Mouse (Mus musculus): ENCODE data around the gene Fam199x.

Gene Fam199x
- long read RNA-seq, experiment 1, full-length matches to known transcripts: 1 of 1 reads
- long read RNA-seq, experiment 1, partial matches to known transcripts: 0 of 1 reads
- long read RNA-seq, experiment 1, other reads (novel, unspliced or antisense): 0 of 1 reads
- long read RNA-seq, experiment 2, partial matches to known transcripts: 1 of 2 reads
- long read RNA-seq, experiment 2, other reads (novel, unspliced or antisense): 1 of 2 reads

DNA sequence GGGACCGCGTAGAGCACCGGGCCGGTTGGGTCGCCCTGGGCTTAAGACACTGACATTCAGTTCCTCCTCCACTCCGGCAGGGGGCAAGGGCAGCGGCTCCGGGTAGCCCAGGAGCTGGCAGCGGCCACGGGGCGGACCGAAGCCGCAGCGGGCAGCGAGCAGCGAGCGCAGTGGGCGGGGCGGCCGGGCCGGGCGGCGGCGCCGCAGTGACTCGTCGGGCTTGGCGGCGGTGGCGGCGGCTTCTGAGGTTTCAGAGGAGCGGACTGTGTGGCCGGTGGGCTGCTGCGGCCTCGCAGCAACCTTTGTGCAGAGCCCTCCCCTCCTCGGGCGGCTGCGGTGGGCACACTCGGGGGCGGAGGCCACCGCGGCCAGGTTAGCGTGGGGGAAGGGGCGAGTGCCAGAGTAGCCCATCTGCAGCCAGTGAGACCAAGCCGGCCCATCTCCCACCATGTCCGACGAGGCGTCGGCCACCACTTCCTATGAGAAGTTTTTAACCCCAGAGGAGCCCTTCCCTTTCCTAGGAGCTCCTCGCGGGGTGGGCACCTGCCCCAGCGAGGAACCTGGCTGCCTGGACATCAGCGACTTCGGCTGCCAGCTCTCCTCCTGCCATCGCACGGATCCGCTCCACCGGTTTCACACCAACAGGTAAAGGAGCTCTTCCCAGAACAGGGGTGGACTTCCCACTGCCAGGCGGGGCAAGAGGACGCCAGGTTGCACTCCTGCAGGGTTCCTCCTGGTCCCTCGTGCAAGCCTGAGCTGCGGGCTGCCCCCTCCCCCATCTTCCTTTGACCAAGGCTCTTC, at the start of gene Fam199x:
Gene Fam199x, plus strand, starts transcription at position 170 of the 801 bp plus-strand sequence.
- intact Hi-C loops (cut with DNase I): no loop called here

DNA sequence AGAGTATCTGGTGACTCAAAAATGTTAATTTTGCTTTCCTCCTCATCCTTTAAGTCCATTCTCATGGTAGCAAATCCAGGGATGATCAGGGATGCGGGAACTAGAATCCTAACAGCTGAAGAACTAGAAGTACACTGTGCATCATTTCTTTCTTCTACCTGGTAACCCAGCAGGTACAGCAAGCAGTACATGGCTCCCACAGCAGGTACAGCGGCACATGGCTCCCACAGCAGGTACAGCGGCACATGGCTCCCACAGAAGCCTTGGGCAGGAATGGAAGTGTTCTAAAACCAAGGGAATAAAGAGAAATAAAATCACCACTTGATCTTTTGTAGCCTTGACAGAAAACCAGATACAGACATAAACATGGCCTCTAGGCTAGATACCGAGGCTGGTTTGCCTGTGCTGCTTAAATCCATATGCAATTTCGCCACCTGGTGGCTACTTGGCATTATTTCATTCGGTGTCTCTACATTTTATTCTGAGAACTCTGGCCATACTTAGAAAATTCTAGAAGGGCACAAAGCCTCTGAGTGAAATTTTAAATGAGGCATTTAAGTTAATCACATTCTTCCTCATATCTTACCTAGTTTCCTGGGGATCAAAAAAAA, 34.2 kb upstream of the Fam199x start:
- intact Hi-C loops (cut with DNase I): loop anchor here (5.0 kb wide), 2 partner anchors 118 to 273 kb away; partner anchors contain the start of gene Morf4l2

DNA sequence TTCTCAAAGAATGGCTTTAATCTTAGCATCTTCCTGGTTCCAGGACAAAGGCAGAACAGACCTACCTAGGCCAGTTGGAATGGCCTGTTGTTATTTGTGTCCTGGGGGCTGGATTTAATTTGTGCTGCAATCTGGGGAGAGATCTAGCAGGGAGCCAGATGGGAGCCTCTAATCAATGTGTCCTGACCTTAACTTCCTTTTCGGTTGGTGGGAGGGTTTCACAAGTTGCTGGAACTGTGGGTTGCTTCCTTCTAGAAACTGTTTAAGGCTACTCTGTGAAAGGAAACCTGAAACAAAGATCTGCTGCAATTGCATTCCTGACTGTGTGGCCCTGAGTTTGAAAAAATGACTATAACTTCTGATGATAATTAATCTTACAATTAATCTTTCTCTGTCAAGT, 31.7 kb upstream of the Fam199x start:
- intact Hi-C loops (cut with DNase I): loop anchor here (5.0 kb wide), 2 partner anchors 120 to 275 kb away; partner anchors contain the start of gene Morf4l2

DNA sequence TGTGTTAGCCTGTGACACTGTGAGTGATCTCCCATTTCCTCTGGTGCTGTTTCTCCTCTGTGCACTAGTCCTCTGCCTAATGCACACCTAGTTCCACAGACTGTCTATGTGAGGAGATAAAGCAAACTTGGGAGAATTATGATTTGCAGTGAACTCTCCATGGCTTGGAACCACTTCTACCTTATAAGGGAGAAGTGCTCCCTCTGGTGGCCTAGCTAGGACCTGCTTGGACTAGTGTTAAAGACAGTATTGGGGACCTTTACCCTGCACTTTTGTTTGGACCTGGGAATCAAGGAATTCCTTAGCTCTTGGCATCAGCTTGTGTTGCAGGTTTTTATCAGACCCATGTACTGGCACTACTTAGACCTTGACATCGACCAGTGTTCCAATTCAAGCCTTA, 30.1 kb upstream of the Fam199x start:
- intact Hi-C loops (cut with DNase I): loop anchor here (5.0 kb wide), 2 partner anchors 122 to 277 kb away; partner anchors contain the start of gene Morf4l2

DNA sequence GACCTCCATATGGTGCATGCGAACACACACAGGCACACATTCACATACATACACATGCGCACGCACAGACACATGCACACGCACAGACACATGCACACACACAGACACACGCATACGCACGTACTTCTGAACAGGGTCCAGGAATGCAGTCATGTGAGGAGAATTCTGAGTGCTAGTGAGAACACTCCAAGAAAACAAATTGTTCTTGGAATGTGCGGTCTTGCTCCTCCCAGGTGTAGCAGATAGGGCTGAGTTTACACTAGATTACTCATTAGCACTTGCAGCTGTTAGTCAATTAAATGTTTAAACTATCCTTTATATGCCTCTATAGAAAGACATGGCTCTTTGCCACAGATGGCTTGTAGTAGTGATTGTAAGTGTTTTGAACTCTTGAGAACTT, 18.5 kb upstream of the Fam199x start:
- intact Hi-C loops (cut with DNase I): no loop called here

DNA sequence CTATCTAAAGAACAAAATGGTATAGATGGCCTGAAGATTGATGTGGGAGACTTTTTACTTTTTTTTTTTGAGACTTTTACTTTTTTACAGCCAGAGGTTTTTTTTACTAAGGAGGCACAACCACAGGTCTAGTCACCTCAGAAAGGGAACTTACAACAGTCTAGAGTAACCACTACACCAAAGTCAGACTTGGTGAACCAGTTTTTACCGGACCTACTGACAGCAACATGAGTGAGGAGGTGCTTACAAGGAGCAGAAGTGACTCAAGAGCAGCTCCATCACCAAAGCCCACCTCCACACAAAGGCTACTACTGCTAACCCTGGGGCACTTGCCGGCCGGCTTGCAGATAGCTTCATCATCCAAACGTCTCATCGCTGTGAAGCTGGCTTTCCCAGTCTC, 17.7 kb upstream of the Fam199x start:
- intact Hi-C loops (cut with DNase I): no loop called here

DNA sequence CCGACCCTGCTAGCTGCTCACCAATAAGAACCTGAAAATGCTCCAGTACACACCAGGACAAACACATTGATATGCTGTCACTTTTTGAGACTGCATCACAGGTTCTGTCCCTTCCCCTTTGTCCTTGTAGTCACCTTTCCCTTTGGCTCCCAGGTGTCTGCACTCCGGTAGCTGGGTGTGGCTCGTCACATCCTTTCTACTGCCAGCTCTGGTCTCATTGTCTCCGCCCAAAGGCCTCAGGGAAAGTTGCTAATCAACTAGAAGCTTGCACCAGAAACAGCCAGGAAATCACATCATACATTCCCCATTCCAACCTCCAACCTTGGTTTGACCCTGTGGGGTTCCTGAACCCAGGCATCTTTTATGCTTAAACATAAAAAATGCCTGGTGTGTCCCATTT, 15.1 kb upstream of the Fam199x start:
- intact Hi-C loops (cut with DNase I): no loop called here

DNA sequence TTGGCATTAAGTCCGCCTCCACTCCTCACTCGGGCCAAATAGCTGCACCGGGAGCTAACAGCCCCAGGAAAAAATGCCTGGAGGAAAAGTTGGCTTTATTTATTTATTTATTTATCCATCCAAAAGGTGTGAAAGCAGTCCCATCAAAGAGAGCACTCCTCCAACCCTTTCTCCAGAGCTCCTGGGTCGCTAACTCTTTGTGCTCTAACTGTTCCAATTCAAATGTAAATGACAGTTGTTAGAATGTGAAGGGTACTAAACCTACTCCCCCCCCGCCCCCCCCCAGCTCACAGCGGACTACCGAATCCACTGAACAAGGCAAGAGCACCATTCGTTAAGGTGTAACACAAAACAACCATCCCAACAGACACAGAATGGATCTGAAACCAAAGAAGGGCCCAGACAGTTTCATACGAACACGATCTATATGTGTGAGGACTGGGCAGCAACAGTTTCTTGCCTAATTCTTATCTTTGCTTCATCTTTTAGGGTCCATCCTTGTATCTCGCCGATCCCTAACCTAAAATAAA, 11.9 kb upstream of the Fam199x start:
- intact Hi-C loops (cut with DNase I): no loop called here

DNA sequence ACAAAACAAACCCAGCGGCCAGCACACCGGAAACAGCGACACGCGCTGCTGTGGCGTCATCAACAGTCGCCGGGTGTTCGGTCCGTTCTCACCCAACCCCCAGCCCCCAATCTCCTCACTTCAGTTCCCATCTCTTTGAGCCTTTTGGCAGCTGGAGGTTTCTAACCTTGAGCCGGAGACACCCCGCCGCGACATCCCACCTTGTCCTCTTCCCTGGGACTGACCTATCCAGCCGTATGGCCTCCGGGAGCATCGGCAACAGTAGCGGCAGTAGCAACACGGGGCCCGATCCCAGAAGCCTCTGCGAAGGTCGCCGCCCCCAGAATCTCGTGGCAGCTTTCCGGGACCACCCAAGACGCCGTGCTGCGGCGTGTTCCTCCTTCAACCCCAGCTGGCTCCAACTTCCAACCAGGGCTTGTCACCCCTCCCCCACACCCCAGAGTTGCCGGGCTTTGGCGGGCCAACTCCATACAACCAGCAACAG, 11.4 kb upstream of the Fam199x start, which contains the start of gene Slc25a53:
Gene Slc25a53, minus strand, starts transcription at position 303 of the 484 bp plus-strand sequence.
- intact Hi-C loops (cut with DNase I): no loop called here

DNA sequence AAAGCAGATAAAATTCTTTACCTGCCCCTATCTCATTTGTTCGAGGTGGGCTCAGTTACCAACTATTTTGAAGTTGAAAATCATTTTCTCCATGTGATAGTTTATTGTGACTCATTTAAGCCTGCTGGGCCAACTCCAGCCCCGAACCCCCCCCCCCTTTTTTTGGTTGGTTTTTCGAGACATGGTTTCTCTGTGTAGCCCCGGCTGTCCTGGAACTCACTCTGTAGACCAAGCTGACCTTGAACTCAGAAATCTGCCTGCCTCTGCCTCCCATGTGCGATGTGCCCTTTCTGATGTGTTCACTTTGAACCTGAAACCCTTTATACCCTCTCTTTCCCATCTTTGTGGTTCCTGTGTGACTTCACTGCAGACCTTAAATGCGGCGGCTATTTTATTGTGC, 10.9 kb upstream of the Fam199x start:
- intact Hi-C loops (cut with DNase I): no loop called here

DNA sequence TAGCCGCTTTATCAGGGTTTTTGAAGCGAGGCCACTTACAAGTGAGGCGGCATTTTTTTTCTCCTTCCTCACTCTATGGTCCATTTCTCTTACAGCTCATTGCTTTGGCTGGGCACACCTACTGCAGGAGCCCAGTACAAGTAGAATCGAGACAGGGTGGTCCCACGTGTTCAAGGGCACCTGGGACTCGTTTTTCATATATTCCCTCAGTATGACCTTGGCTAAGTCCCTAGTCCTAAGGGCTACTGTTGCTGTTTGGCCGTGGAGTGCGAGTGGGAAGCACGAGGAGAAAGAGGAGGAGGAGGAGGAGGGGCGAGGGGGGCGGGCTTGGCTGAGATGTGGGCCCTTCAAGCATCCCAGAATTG, 352 bp upstream of the Fam199x start:
- intact Hi-C loops (cut with DNase I): no loop called here

DNA sequence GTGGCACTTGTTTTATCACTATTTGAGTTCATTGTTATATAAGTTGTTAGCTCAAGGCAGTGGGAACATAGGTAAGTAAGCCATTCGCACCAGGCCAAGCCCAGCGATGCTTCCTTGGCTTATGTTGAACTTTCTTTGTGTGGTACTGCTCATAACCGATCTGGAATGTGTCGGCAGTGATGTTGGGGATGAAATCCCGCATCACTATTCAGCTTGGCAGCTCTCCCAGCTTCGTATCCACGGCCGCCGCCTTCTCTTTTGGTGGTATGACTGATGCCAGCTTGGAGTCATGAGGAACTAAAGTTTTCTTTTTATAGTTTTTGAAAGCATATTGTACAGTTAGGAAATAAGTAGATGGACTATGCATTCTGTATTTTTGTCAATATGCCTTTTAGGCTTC, 13.8 kb downstream of the Fam199x start:
- intact Hi-C loops (cut with DNase I): no loop called here

DNA sequence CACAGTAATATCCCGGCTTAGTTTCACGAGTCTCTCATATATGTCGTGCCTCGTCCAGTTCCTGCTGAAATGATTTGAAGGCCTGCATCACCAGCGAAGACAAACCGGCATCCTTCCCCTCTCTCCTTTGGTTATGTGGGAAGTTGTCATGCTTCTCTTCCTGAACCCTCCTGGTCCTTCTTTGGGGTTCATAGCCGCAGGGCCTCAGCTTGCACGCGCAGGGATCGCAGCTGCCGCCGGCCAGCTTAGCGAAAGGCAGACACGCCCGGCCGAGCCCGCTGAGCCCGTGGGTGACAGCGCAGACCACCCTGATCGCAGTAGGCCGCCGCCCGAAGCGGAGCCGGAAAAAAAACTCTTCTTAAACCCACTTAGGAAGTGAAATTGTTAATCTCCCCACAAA, 55.1 kb downstream of the Fam199x start:
- intact Hi-C loops (cut with DNase I): no loop called here

DNA sequence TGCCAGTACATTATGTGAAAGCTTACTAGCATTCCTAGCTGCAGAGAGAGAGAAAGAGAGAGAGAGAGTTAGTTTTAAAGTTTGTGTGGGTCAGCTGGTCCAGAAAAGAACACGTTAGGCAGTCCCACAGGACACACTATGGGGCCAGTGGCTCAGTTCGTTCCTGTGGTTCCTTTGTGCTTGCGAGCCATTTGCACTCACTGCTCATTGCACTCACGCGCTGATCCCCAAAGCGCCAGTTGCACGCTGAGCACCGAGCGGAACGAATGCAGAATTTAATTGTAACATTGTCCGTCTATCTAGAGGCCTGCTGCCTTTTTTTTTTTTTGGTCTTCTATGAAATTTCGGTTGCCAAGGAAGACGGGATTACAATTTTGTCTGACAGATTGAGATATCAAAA, 57.1 kb downstream of the Fam199x start:
- intact Hi-C loops (cut with DNase I): no loop called here

DNA sequence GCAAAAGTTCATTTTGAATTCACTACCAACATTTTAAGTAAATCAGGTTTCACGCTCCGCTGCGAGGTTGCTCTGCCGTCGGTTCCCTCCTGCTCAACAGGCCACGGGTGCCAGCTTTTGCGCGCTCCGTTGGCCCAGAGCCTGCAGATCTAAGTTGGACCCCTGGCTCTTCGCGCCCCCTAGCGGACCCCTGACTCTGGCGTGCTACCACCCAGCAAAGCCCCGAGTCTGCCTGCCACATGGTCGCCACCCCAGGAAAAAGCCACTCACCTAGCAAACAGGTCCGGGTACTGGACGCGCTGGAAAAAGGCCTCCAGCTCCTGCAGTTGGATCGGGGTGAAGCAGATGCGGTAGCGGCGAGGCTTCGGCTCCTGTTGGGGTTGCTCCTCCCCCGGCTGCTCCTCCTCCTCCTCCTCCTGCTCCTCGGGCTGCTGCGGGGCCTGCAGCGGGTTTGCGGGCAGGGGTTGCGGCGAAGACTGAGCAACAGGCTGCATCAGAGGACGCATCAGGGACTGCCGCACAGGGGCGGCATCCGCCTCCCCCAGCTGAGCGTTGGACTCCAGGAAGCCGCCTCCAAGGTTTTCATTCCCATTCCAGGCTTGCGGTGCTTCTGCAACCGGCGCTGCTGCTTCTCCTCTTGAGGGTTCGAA, 68.8 kb downstream of the Fam199x start:
- intact Hi-C loops (cut with DNase I): no loop called here

DNA sequence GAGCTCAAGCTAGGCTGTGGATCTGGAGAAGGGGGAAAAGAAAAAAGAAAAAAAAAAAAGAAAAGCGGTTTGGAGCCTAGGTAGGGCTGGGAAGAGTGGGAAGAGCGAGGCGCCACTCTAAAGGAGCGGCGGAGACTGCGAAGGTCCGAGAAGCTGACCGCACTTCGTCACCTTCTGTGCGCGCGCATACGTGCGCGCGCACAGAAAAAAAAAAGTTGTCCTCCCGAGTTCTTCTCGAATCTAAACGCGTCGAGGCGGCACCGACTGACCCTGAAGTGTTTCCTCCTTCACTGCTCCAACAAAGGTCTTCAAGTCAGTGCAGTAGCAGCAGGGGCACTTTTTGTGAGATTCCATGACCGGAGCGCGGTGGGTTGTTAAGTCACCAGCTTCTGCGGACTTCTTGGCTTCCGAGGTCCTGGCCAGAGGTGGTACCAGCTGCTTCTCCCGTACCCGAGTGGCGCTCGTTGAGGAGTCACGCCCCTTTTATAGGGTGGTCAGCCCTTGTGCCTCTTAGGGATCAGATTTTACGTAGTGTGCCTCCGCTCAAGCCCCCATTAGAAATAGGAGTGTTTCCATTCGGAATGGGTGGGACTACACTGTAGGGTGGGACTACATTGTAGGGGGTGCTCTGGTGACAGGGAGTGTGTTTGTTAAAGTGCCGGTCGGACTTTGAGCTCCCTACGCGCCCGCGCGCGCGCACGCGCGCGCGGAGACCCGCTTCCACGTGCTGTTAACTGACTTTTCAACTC, 70.5 kb downstream of the Fam199x start:
- intact Hi-C loops (cut with DNase I): no loop called here

DNA sequence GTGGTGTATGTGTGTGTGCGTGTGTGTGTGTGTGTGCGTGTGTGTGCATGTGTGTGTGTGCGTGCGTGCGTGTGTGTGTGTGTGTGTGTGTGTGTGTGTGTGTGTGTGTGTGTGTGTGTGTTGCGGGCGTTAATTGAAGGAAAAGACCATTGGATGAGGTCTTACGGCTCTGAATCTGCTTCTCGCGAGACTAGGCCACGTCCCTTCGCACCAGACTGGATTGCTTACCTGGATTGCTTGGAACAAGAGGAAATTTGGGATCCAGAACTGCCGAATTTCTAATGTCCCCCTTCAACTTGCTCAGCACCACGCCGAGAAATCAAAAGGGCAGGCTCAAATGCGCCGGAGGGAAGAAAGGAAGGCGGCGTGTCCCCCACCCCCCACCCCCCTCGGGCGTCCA, 72.3 kb downstream of the Fam199x start, which contains the start of gene Esx1:
Gene Esx1, minus strand, starts transcription at position 366 of the 400 bp plus-strand sequence.
- intact Hi-C loops (cut with DNase I): no loop called here

DNA sequence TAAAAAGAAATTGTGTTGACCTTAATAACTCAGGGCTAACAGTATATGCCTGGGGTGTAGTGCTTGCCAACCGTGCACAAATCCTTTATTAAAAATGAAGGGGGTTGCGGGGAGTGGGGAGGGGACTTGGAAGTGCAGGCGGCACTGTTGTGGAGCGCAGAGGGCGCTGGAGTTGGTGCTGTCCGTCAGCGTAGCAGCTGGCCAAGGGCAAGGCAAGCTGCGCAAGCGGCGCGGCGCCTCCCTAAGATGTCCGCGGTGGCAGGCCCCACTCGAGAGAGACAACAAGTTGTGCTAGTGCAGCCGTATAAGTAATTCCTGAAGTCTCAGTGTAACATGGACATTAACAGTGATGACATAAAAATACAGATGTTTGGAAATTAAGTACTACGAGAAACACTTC, 78.1 kb downstream of the Fam199x start:
- intact Hi-C loops (cut with DNase I): no loop called here

Data from adrenal gland (tissue).